Mouse (Mus musculus) ES-Bruce4 (cell line): ENCODE results near the gene Olfr90.

Experiments
- CTCF ChIP-seq: IDR thresholded peaks from one replicate; pipeline ENCODE4 v1.8.1; 2011; ENCODE audit warnings: low read depth, low read length
- EP300 ChIP-seq: IDR thresholded peaks from 2 replicates; pipeline ENCODE4 v1.6.1; 2011; ENCODE audit warnings: low read depth, low read length; ENCODE audit not compliant: insufficient read depth
- POLR2A ChIP-seq: IDR thresholded peaks from one replicate; pipeline ENCODE4 v1.8.1; 2011; ENCODE audit warnings: low read length; ENCODE audit not compliant: insufficient read depth

DNA sequence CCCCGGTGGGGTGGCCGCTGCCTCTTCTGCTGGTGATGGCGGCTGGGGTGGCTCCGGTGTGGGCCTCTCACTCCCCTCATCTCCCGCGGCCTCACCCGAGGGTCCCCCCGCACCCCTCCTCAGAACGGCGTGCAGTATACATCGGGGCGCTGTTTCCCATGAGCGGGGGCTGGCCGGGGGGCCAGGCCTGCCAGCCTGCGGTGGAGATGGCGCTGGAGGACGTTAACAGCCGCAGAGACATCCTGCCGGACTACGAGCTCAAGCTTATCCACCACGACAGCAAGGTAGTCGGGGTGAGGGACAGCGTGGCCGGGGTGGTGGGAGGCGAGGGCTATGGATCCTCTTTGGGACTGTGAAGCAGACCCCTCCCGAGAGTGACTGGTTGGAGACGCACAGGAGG is 37.4 kb downstream of the Olfr90 start:
- TF ChIP-seq POLR2A: no peak
- no peak for TF ChIP-seq EP300
- TF ChIP-seq CTCF: no peak
